Mouse (Mus musculus): Measurements from ENCODE around the gene Shc1.

GRCm38 (mm10) chr3:89380711-89381110 lies 37.5 kb upstream of the Shc1 start:
- TF ChIP-seq CTCF (IDR thresholded peaks at IDR 0.05; ENCODE audit: extremely low read depth, insufficient read length, insufficient replicate concordance, low read depth, low read length) (no peak), POLR2A (IDR thresholded peaks at IDR 0.05; ENCODE audit: low read depth, low read length) (no peak)

Data from small intestine, adult 2 months (tissue).